Mouse (Mus musculus) lung, postnatal 10 days (tissue): ENCODE results near the gene Ccdc126.
"Not testable (repeated sequence)": the region's sequence is repeated elsewhere in the genome, so short reads cannot be mapped to it uniquely, and the experiment has no call there.

Experiments
- DNase-seq: peaks from one replicate; pipeline ENCODE4 v3.0.0; 2021

Gene Ccdc126

DNA sequence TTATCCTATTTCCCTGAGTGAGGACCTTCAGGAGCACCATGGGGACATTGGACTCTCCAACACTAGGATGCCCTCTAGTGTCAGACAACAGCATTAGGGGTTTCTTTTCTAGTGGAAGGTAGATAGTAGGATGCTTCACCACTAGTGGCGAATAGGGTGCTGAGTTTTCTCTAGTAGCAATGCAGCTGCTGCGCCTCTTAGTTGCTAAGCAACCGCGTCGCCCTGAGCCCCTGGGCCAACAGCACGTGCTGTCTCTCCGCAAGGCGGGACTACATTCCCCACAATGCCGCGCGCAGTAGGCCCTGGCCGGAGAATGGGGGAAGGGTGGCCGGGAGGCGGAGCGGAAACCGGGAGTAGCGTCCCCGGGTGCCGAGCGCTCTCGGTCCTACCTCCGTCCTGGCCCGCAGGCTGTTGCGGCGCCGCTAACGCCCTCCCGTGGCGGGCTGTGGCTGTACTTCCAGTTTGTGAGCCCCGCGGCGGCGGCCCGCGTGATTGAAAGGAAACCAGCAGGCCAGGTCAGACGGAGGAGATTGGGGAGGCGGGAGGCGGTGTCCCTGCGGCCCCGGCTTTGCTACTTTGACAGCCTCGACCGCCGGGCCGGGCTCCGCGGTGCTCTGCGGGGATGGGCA lies at the start of gene Ccdc126:
TSS of gene Ccdc126 (plus strand) at position 309 of the 629 bp plus-strand sequence.
- peak; percentile 99 for DNase-seq

DNA sequence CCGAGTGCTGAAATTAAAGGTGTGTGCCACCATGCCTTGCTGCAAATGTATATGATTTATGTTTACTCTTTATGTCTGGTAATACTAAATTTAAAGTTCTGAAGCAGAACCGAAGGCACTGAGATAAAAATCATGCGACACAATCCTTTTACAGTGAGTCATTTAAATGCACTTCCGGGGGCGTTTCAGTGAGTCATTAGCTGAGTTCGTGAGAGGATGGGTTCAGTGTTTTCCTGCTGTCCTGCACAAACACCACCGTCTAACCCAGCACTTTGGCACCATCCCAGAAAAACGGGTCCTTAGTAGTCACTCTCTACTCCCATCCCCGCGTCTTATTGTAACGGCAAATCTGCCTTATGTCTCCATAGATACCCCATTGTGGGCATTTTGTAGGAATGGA lies 49.2 kb upstream of the Ccdc126 start:
- no peak for DNase-seq

DNA sequence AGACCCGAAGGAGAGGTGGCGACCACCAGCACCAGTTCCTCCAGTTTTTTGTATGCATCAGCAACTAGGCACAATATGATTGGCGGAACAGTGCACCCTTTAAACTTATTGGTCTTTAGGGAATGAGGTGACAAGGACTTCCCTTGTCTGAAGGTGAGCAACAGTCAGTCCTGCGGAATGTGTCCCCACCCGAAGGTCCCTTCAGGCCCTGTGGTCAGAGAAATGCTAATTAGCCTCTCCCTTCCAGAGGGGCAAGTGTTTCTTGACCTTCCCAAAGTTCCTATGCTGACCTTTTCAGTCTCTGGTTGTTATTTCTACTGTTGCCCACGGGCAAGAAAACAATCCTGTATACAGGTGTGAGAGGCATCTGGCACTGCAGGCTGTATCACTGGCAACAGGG lies 47.3 kb upstream of the Ccdc126 start:
- no peak for DNase-seq

DNA sequence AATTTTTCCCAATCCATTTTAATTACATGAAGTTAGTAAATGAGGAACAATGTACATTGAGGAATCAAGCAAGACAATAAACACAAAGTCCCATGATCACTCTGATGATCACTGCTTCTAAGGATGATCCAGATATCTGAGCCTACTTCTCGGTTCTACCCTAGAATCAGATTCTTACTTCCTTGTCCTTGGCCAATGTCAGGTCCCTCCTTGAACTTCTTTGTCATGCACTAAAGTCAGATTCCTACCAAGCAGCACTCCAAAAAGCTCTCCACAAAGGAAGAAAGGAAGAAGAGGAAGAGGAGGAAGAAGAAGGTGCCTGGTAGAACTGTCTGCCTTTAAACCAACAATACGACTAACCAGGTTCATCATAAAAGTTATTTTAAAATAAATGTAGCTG lies 46.2 kb upstream of the Ccdc126 start:
- DNase-seq: no peak

DNA sequence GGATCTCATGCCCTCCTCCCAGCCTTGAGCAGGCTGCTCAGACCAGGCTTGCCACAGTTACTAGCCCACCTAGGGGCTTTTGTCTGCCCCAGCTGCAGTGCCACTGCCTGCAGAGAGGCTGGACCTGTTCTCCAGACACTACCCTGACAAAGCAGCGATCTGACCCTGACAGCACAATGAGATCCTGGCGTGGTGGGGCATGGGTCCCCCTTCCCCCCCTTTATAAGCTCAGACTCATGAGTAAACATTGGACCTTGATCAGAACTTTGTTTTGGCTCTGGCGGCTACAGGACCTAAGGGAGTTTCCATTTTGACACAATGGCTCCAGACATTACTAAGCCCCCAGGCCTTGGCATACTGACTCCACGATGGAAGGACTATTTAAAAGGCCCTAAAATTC lies 45.1 kb upstream of the Ccdc126 start:
- no peak for DNase-seq

DNA sequence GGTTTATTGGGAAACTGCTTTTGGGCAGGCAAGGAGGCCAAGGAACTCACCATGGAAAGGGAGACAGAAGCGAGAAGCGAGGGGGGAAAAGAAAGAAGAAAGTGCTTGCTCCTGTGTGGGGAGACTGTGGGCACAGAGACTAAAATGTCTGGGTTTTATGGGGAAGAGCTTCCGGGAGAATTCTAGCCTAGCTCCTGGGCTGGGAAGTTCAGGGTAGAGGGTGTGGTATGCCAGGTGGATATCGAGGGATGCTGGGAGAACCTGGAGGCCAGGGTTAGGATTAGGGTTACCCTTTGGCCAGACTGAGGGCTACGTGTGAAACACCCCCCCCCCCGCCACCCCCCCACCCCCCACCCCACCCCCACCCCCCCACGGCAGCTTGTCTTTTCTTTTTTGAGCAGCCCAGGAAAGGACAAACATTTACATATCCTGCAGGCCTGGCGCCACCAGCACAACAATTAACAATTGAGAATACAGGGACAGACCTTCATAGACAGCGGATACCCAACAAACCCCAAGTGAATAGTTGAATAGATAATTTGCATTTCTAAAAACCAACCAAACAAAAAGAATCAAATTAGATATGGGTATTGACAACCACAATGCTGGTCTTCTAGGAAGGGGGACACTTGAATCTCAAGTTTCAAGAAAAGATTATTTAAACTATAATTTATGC lies 44.5 kb upstream of the Ccdc126 start:
- DNase-seq: no peak

DNA sequence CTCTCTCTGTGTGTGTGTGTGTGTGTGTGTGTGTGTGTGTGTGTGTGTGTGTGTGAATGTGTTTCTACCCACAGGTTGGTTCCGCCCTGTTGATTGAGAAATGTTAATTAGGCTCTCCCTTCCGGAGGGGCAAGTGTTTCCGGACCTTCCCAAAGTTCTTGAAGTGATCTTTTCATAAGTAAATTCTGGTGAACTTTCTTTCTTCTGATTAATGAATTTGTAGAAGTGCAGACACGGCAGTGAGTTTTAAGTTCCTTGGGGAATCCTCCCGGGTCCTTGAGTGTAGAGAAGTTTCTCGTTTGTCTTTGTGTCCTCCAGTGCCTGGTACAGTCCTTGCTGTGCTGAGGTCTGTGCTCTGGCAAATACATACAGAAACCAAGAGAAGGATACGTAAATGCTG lies 43.8 kb upstream of the Ccdc126 start:
- no peak for DNase-seq

DNA sequence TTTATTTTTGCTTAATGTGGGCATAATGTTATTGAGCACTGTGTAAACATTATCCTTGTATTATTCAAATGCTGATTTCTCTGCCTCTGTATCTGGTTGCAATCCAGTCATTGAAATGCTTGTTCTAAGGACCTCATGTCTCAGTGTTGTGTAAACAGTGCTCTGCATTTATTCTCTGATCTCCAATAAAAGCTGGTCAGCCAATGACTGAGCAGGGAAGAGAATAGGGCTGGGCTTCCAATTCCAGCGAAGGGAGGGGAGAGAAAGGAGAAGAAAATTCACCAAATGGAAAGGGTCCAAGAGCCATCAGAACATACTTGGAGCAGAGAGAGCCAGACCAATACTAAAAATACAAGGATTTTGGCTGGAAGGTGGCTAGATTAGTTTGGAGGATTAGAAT lies 38.1 kb upstream of the Ccdc126 start:
- DNase-seq: no peak

DNA sequence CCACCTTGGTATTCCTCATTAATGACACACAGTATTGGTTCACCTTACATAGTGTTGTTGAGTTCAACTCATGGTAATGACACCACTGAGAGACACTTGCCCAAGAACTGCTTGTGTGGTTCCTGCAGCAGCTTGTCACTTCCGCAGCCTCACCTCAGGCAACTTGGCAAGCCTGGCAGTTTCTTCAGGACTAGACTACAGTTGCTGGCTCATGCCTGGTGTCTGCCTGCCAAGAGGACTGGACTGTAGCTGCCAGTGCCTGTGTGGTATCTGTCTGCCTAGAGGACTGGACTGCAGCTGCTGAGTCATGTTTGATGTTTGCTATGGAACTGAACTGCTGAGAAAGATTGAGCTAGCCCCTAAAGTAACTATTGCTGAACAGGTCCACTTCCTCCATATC lies 37.0 kb upstream of the Ccdc126 start:
- DNase-seq: no peak

DNA sequence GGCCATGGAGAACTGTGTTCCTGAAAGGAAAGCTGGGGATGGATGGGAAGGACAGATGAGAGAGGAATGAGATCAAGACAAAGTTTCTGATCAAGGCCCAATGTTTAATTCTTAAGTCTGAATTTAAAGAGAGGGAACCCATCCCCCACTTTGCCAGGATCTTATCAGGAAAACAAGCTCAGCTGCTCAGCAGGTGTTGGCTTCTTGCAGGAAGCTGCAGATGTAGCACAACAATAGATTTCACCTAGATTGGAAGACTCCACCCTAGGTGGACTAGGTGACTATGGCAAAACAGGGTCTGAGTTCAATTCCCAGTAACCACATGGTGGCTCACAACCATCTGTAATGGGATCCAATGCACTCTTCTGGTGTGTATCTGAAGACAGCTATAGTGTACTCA lies 20.8 kb upstream of the Ccdc126 start:
- DNase-seq: no peak

DNA sequence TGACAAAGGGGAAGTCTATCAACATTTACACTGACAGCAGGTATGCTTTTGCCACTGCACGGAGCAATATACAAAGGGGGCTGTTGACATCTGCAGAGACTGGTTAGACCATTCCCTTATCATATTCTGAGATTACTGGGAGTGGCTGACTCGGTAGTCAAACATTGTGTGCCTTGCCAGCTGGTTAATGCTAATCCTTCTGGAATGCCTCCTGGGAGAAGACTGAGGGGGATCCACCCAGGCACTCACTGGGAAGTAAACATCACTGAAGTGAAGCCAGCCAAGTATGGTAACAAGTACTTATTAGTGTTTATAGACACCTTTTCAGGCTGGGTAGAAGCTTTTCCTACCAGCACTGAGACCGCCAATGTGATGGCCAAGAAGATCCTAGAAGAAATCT lies 4.3 kb upstream of the Ccdc126 start:
- not testable (repeated sequence) for DNase-seq

DNA sequence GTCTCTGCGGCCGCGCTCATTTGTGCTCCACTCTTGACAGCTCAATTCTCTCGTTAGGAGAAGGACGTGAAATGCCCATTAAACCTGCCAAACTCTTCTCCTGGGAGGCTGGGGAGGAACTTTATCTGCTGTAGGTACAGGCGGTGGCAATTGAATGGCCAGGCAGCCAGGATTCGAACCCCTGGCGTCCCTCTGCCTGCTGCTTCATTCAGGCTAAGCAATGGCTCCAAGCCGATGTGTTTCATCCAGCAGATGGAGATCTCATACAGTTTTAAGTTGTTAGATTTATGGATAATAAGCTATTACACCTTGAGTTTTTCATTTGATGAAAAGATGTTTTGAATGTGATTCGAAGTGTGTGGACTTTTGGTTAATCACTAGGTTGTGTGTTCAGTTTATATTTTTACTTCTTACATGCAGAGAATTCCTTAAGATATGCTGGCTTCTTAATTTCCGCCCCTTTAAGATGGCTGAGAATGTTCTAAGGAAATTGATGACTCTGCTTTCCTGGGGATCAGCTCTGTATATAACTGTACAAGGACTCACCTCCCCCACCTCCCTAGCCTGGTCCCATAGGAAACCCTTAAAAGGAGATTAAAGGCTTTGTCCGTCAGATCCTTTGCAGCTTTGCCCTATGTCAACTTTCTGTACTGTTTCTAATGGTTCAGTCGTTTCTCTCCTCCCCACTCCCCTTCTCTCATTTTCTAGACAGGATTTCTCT lies 681 bp downstream of the Ccdc126 start:
- peak; percentile 48 for DNase-seq

DNA sequence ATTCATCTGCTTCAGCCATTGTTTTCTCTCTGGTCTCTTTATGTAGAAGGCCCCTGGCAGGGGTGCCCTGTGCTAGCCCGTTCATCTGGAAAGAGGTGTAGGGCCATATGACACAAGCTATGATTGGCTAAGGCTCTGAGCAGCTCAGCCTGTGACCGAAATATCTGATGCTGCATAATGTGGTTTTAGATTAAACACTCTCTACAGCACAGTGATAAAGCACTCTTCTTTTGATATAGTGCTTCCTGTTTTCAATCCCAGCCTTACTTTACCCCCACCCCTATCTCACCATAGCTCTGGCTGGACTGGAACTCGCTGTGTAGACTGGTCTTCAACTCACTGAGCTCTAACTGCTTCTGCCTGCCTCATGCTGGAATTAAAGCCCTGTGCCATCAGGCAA lies 2.3 kb downstream of the Ccdc126 start:
- DNase-seq: no peak

DNA sequence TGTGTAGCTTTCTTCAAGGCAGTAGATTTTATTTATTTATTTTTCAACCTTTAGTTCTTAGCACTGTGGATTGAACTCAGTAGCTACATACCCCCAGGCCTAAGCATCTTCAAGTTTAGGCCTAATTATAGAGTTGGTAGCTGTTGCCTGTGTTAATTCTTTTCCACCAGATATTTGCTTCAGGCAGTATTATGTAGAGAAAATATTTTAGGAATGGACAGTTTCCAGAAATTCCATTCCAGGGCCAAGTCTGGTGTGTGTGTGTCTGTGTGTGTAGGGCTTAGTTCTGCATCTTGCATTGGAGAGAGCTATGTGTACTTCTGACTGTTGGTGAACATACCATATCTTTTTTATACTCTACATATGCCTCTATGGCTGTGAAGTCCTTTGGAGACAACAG lies 3.0 kb downstream of the Ccdc126 start:
- DNase-seq: no peak

DNA sequence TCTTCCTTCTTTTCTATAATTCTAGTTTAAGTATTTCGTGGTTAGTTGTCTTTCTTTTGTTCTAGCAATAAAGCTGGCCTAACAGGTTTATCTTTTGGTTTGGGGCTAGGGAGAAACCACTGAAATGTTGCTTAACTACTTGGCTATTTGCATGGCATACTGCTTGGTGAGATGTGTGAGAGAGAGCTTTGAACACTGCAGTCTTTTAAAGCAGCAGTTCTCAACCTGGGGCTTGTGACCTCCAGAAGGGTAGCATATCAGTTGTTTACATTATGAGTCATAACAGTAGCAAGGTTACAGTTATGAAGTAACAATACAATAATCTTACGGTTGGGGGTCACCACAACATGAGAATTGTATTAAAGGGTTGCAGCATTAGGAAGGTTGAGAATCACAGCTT lies 3.9 kb downstream of the Ccdc126 start:
- DNase-seq: no peak

DNA sequence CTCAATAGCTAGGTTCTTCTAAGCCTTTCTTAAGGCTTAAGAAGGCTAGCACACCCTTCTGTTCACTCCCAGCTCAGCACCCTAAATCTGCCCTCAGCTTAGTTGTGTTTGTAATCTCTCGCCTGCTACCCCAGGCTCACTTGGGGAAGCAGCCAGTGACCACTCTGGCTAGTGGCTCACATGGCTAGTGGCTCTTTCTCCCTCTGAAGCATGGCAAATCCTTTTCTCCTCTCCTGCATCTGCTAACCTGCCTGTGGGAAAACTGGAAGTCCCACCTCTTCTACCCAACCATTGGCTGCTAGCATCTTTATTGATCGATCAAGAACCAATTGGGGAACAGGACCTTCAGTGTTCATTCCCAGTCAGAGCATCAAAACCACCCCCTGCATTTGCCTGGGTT lies 5.5 kb downstream of the Ccdc126 start:
- no peak for DNase-seq

DNA sequence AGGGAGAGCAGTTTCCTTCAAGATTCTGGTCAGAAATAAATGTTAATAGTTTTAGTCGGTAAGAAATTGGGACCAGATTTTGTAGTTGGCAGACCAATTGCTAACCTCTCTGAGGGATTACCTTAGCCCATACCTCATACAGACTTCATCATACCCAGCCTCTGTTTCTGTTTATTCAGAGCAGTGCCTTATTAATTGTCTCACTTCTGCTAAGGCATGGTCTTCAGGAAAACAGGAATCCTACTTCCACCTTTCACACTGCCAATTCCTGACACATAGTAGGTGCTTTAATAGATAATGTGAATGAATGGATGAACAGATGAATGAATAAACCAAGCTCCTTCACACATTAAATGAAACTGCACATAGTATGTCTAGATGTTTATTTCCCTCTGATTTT lies 6.2 kb downstream of the Ccdc126 start:
- no peak for DNase-seq

DNA sequence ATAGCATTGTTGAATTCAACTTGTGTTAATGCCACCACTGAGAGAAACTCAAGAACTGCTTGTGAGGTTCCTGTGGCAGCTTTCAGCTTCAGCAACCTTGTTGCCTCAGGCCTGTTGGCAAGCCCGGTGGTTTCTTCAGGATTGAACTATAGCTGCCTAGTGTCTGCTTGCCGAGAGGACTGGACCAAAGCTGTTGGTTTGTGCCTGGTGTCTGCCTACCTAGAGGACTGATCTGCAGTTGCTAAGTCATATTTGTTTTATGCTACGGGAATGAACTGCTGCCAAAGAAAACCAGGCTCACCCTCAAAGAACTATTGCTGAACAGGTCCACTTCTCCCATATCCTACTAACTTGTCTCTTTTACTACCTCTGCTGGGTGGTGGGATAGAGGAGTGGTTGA lies 7.8 kb downstream of the Ccdc126 start:
- DNase-seq: no peak

DNA sequence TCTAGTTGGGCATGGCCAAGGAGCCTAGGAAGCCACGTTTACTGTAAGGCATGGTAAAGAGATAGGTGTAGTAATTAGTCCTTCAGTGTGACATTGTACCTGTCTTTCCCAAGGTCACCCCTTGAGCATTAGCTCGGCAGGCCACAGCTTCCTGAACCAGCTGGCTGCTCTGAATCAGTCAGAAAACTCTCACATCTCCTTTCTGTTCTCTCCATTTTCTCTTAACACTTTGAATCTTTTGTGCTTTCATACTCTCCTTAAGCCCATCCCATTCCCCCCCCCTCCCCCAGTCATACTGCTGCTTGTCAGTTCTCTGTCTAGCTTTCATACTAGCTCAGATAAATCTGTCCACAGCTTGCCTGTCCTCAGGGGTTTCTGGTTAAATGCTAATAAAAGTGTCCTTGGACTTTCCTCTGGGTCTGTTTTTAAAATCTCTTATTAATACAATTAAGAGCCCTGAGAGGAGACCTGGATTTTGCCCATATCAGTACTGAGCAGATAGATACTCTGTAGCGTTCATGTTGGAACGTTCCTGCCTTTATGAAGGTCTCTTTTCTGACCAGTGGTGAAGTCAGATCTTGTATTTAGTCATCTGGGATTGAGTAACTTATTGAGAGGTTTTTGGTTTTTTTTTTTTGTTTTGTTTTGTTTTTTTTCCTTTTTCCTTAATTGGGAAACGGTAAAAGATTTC lies 12.4 kb downstream of the Ccdc126 start:
- DNase-seq: no peak

DNA sequence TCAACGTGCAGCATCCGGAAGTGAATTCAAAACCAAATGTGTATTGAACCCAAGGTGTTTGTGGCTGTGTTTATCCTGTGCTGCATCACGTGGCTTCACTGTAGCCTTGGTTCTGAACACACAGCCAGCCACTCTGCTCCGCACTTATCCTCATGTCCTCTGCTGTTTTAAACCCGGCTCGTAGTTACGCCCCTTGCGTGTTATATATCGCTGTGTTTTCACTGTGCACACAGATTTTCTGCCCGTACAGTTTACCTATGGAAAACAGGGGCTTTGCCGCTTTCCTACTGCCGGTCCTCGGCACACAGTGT lies 12.9 kb downstream of the Ccdc126 start:
- no peak for DNase-seq

DNA sequence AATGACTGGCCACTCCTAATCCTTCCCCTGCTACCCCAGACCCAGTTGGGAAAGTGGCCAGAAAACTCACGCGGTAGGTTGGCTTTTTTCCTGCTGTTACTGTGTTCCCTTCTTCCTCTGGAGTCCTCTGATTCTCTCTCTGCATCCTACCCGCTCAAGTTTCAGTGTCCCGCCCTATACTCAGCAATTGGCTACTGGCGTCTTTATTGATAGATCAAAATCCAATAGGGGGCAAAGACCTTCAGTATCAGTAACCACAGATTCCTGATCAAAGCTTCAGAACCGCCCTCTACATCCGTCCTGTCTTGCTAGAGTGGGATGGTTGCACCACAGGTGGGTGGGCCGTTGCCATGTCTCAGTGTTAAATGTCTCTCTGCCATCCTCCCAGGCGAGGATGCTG lies 19.5 kb downstream of the Ccdc126 start:
- no peak for DNase-seq

DNA sequence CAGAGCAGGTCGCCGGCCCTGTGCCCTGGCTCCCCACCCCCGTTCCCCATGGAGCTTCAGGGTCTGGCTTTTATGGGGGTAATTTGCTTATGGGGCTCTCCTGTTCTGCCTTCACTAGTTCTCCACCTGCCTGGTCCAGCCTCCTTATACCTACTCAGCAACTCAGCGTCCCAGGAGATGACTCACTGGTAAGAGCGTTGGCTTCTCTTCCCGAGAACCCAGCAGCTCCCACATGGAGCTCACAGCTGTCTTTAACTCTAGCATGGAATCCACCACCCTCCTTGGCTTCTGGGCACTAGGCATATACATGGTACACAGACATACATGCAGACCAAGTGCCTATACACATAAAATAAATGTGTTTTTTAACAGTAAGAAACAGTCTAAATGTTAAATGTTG lies 20.1 kb downstream of the Ccdc126 start:
- no peak for DNase-seq

DNA sequence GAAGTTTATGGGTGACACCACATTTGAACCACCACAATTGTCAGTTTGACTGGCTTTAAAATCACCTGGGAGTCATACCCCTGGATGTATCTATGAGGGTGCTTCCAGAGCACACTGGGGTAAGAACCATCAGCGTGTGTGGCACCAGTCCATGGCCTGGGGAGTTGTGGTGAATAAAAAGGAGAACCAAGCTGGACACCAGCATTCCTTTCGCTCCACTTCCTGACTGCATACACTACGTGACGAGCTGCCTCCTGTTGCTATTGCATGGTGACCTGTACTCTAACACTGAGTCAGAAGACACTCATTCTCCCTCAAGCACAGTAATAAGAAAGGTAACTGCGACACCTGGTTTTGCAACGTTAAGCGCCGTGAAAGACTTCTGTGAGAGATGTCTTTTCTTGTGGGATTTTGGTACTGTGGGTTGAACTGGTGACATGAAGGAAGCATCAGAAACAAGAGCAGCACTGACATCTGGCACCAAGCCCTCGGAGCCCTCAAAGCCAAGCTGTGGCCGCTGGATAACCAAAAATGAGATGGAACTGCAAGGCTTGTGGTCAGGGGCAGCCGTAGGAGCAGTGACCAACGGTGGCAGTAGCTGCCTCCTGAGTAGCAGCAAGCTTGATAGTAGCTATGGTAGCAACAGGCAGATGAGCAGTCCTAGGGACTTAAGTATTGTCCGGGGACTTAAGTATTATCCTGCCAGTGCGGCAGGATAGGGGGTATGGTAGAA lies 24.8 kb downstream of the Ccdc126 start:
- no peak for DNase-seq
